Mouse (Mus musculus): Measurements from ENCODE around the gene Samd15. TPM values are rescaled to one million over a fixed set of nuclear protein-coding genes. Genes with fewer than 3 reads are reported as not detected.

Gene Samd15
- polyA plus RNA-seq, 1 experiment = not detected

GRCm38 (mm10) chr12:87212844-87213606 is 13.5 kb downstream of the Samd15 start:
- Histone ChIP-seq H3K4me1 (ENCODE audit: control insufficient read depth, insufficient read depth, low read length) (no peaks in the 10 kb centered on the region), H3K27ac (ENCODE audit: insufficient read depth, low read depth, low read length) (no peak overlapping the region), H3K4me3 (ENCODE audit: insufficient read depth, low read depth, low read length) (no peak overlapping the region), H3K27me3 (replicated peaks; ENCODE audit: control insufficient read depth, insufficient read depth, low read length) (no peaks in the 10 kb centered on the region), H3K36me3 (ENCODE audit: control insufficient read depth, insufficient read depth, low read length) (no peaks in the 10 kb centered on the region)
- no peak for TF ChIP-seq CTCF (conservative IDR thresholded peaks at IDR 0.05; ENCODE audit: insufficient read depth, insufficient read length, low read depth, low read length)
- TF ChIP-seq POLR2A (IDR thresholded peaks at IDR 0.05; ENCODE audit: low read depth, low read length) = no peak
- WGBS = 40% methylated on average over 2 of the region's 2 CpGs
- DNase-seq = no peak

GRCm38 (mm10) chr12:87216053-87216452 is 16.5 kb downstream of the Samd15 start:
- no peak overlapping the region for H3K4me3 ChIP-seq (ENCODE audit: insufficient read depth, low read depth, low read length)
- TF ChIP-seq POLR2A (IDR thresholded peaks at IDR 0.05; ENCODE audit: low read depth, low read length) (no peak), CTCF (conservative IDR thresholded peaks at IDR 0.05; ENCODE audit: insufficient read depth, insufficient read length, low read depth, low read length) (no peak)
- no peak for DNase-seq
- no peaks in the 10 kb centered on the region for H3K4me1 ChIP-seq (ENCODE audit: control insufficient read depth, insufficient read depth, low read length)
- H3K27me3 ChIP-seq (replicated peaks; ENCODE audit: control insufficient read depth, insufficient read depth, low read length) = no peaks in the 10 kb centered on the region
- WGBS = 65% methylated on average over 2 of the region's 2 CpGs
- H3K36me3 ChIP-seq (ENCODE audit: control insufficient read depth, insufficient read depth, low read length) = no peaks in the 10 kb centered on the region
- no peak overlapping the region for H3K27ac ChIP-seq (ENCODE audit: insufficient read depth, low read depth, low read length)

GRCm38 (mm10) chr12:87217596-87217995 is 18.1 kb downstream of the Samd15 start:
- Histone ChIP-seq H3K36me3 (ENCODE audit: control insufficient read depth, insufficient read depth, low read length) (no peaks in the 10 kb centered on the region), H3K4me3 (ENCODE audit: insufficient read depth, low read depth, low read length) (no peak overlapping the region), H3K4me1 (ENCODE audit: control insufficient read depth, insufficient read depth, low read length) (no peaks in the 10 kb centered on the region), H3K27me3 (replicated peaks; ENCODE audit: control insufficient read depth, insufficient read depth, low read length) (no peaks in the 10 kb centered on the region), H3K27ac (ENCODE audit: insufficient read depth, low read depth, low read length) (no peak overlapping the region)
- no peak for DNase-seq
- no peak for TF ChIP-seq CTCF (conservative IDR thresholded peaks at IDR 0.05; ENCODE audit: insufficient read depth, insufficient read length, low read depth, low read length)
- TF ChIP-seq POLR2A (IDR thresholded peaks at IDR 0.05; ENCODE audit: low read depth, low read length) = no peak

- Histone ChIP-seq H3K4me1 (ENCODE audit: control insufficient read depth, insufficient read depth, low read length) (no peaks in the 10 kb centered on the region), H3K4me3 (ENCODE audit: insufficient read depth, low read depth, low read length) (no peak overlapping the region), H3K27ac (ENCODE audit: insufficient read depth, low read depth, low read length) (no peak overlapping the region), H3K36me3 (ENCODE audit: control insufficient read depth, insufficient read depth, low read length) (no peaks in the 10 kb centered on the region), H3K27me3 (replicated peaks; ENCODE audit: control insufficient read depth, insufficient read depth, low read length) (no peaks in the 10 kb centered on the region)
- WGBS = 64% methylated on average over 7 of the region's 7 CpGs
- no peak for TF ChIP-seq POLR2A (IDR thresholded peaks at IDR 0.05; ENCODE audit: low read depth, low read length)
- no peak for DNase-seq
Measured at GRCm38 (mm10) chr12:87219362-87219761, 19.8 kb downstream of the Samd15 start.

- TF ChIP-seq CTCF (conservative IDR thresholded peaks at IDR 0.05; ENCODE audit: insufficient read depth, insufficient read length, low read depth, low read length) = no peak
- 82% methylated on average over 10 of the region's 10 CpGs for WGBS
- Histone ChIP-seq H3K4me1 (ENCODE audit: control insufficient read depth, insufficient read depth, low read length) (no peaks in the 10 kb centered on the region), H3K27me3 (replicated peaks; ENCODE audit: control insufficient read depth, insufficient read depth, low read length) (no peaks in the 10 kb centered on the region), H3K27ac (ENCODE audit: insufficient read depth, low read depth, low read length) (no peak overlapping the region), H3K36me3 (ENCODE audit: control insufficient read depth, insufficient read depth, low read length) (no peaks in the 10 kb centered on the region), H3K4me3 (ENCODE audit: insufficient read depth, low read depth, low read length) (no peak overlapping the region)
- DNase-seq = no peak
Measured at GRCm38 (mm10) chr12:87224950-87225349, 25.4 kb downstream of the Samd15 start.

- DNase-seq = no peak
- no peaks in the 10 kb centered on the region for H3K36me3 ChIP-seq (ENCODE audit: control insufficient read depth, insufficient read depth, low read length)
- H3K27me3 ChIP-seq (replicated peaks; ENCODE audit: control insufficient read depth, insufficient read depth, low read length) = no peaks in the 10 kb centered on the region
- H3K4me3 ChIP-seq (ENCODE audit: insufficient read depth, low read depth, low read length) = no peak overlapping the region
- no peak for TF ChIP-seq POLR2A (IDR thresholded peaks at IDR 0.05; ENCODE audit: low read depth, low read length)
- TF ChIP-seq CTCF (conservative IDR thresholded peaks at IDR 0.05; ENCODE audit: insufficient read depth, insufficient read length, low read depth, low read length) = no peak
- no peaks in the 10 kb centered on the region for H3K4me1 ChIP-seq (ENCODE audit: control insufficient read depth, insufficient read depth, low read length)
- WGBS = 76% methylated on average over 7 of the region's 7 CpGs
- no peak overlapping the region for H3K27ac ChIP-seq (ENCODE audit: insufficient read depth, low read depth, low read length)
Measured at GRCm38 (mm10) chr12:87226801-87227200, 27.3 kb downstream of the Samd15 start.

GRCm38 (mm10) chr12:87229633-87230032 is 30.1 kb downstream of the Samd15 start:
- no peak for DNase-seq
- H3K4me3 ChIP-seq (ENCODE audit: insufficient read depth, low read depth, low read length) = no peak overlapping the region
- H3K27me3 ChIP-seq (replicated peaks; ENCODE audit: control insufficient read depth, insufficient read depth, low read length) = no peaks in the 10 kb centered on the region
- TF ChIP-seq CTCF (conservative IDR thresholded peaks at IDR 0.05; ENCODE audit: insufficient read depth, insufficient read length, low read depth, low read length) (no peak), POLR2A (IDR thresholded peaks at IDR 0.05; ENCODE audit: low read depth, low read length) (no peak)
- H3K4me1 ChIP-seq (ENCODE audit: control insufficient read depth, insufficient read depth, low read length) = no peaks in the 10 kb centered on the region
- WGBS = 87% methylated on average over 2 of the region's 2 CpGs
- H3K27ac ChIP-seq (ENCODE audit: insufficient read depth, low read depth, low read length) = no peak overlapping the region
- no peaks in the 10 kb centered on the region for H3K36me3 ChIP-seq (ENCODE audit: control insufficient read depth, insufficient read depth, low read length)
